Mouse (Mus musculus): ENCODE measurements around the gene Sp1. TPM values are rescaled to one million over a fixed set of nuclear protein-coding genes. Genes with fewer than 3 reads are reported as not detected.

Gene Sp1
- polyA plus RNA-seq (2012; ENCODE audit: insufficient read depth, insufficient read length, low replicate concordance, missing spikeins): 98.4 TPM in 1 of 2 replicates, not detected in the other

GRCm38 (mm10) chr15:102405489-102406195 is at the start of gene Sp1:
Gene Sp1 (plus strand): TSS chr15:102406143.
- Histone ChIP-seq H3K27ac (ENCODE audit: insufficient read depth, low read depth, low read length) (peak within 1 kb of the TSS; percentile 96), H3K4me1 (ENCODE audit: control insufficient read depth, insufficient read depth, low read length) (peaks cover 16% of the 10 kb centered on the region), H3K4me3 (ENCODE audit: insufficient read depth, low read depth, low read length) (peak within 1 kb of the TSS; percentile 71)
- whole genome bisulfite sequencing: under 1% methylated on average over 38 of the region's 38 CpGs
- TF ChIP-seq CTCF (IDR thresholded peaks at IDR 0.05; ENCODE audit: insufficient read depth, low read depth, low read length): no peak
- TF ChIP-seq POLR2A (IDR thresholded peaks at IDR 0.05; ENCODE audit: insufficient read depth, low read depth, low read length): peak; percentile 95

GRCm38 (mm10) chr15:102356501-102357325 is 49.2 kb upstream of the Sp1 start:
- 67% methylated on average over 16 of the region's 16 CpGs for WGBS
- peaks cover 32% of the 10 kb centered on the region for H3K4me1 ChIP-seq (ENCODE audit: control insufficient read depth, insufficient read depth, low read length)
- H3K27ac ChIP-seq (ENCODE audit: insufficient read depth, low read depth, low read length): no peak overlapping the region
- TF ChIP-seq POLR2A (IDR thresholded peaks at IDR 0.05; ENCODE audit: insufficient read depth, low read depth, low read length) (no peak), CTCF (IDR thresholded peaks at IDR 0.05; ENCODE audit: insufficient read depth, low read depth, low read length) (no peak)
- H3K4me3 ChIP-seq (ENCODE audit: insufficient read depth, low read depth, low read length): no peak overlapping the region

GRCm38 (mm10) chr15:102358126-102358525 is 47.8 kb upstream of the Sp1 start:
- TF ChIP-seq POLR2A (IDR thresholded peaks at IDR 0.05; ENCODE audit: insufficient read depth, low read depth, low read length): no peak
- no peak for TF ChIP-seq CTCF (IDR thresholded peaks at IDR 0.05; ENCODE audit: insufficient read depth, low read depth, low read length)
- 21% methylated on average over 25 of the region's 25 CpGs for WGBS
- Histone ChIP-seq H3K4me3 (ENCODE audit: insufficient read depth, low read depth, low read length) (no peak overlapping the region), H3K27ac (ENCODE audit: insufficient read depth, low read depth, low read length) (no peak overlapping the region), H3K4me1 (ENCODE audit: control insufficient read depth, insufficient read depth, low read length) (peaks cover 39% of the 10 kb centered on the region)

GRCm38 (mm10) chr15:102358834-102359233 is 47.1 kb upstream of the Sp1 start:
- 40% methylated on average over 5 of the region's 5 CpGs for WGBS

GRCm38 (mm10) chr15:102362648-102363047 is 43.3 kb upstream of the Sp1 start:
- 13% methylated on average over 14 of the region's 14 CpGs for WGBS
- H3K27ac ChIP-seq (ENCODE audit: insufficient read depth, low read depth, low read length): no peak overlapping the region
- TF ChIP-seq CTCF (IDR thresholded peaks at IDR 0.05; ENCODE audit: insufficient read depth, low read depth, low read length): no peak
- TF ChIP-seq POLR2A (IDR thresholded peaks at IDR 0.05; ENCODE audit: insufficient read depth, low read depth, low read length): no peak
- peaks cover 30% of the 10 kb centered on the region for H3K4me1 ChIP-seq (ENCODE audit: control insufficient read depth, insufficient read depth, low read length)
- peak overlapping the region; percentile 36 for H3K4me3 ChIP-seq (ENCODE audit: insufficient read depth, low read depth, low read length)

More at GRCm38 (mm10) chr15:102358834-102359233, 47.1 kb upstream of the Sp1 start:
- peaks cover 39% of the 10 kb centered on the region for H3K4me1 ChIP-seq (ENCODE audit: control insufficient read depth, insufficient read depth, low read length)
- no peak overlapping the region for H3K4me3 ChIP-seq (ENCODE audit: insufficient read depth, low read depth, low read length)
- no peak overlapping the region for H3K27ac ChIP-seq (ENCODE audit: insufficient read depth, low read depth, low read length)
- TF ChIP-seq POLR2A (IDR thresholded peaks at IDR 0.05; ENCODE audit: insufficient read depth, low read depth, low read length) (no peak), CTCF (IDR thresholded peaks at IDR 0.05; ENCODE audit: insufficient read depth, low read depth, low read length) (no peak)

GRCm38 (mm10) chr15:102364678-102365077 is 41.3 kb upstream of the Sp1 start:
- 86% methylated on average over 1 of the region's 1 CpGs for WGBS
- TF ChIP-seq CTCF (IDR thresholded peaks at IDR 0.05; ENCODE audit: insufficient read depth, low read depth, low read length) (no peak), POLR2A (IDR thresholded peaks at IDR 0.05; ENCODE audit: insufficient read depth, low read depth, low read length) (no peak)

GRCm38 (mm10) chr15:102366238-102366637 is 39.7 kb upstream of the Sp1 start:
- H3K27ac ChIP-seq (ENCODE audit: insufficient read depth, low read depth, low read length): peak overlapping the region; percentile 90
- peaks cover 10% of the 10 kb centered on the region; the same call in 1 of the 2 replicates for H3K4me1 ChIP-seq (ENCODE audit: control insufficient read depth, insufficient read depth, low read length)
- TF ChIP-seq POLR2A (IDR thresholded peaks at IDR 0.05; ENCODE audit: insufficient read depth, low read depth, low read length): no peak
- TF ChIP-seq CTCF (IDR thresholded peaks at IDR 0.05; ENCODE audit: insufficient read depth, low read depth, low read length): no peak
- WGBS: 11% methylated on average over 7 of the region's 7 CpGs
- H3K4me3 ChIP-seq (ENCODE audit: insufficient read depth, low read depth, low read length): peak overlapping the region; percentile 69

More at GRCm38 (mm10) chr15:102364678-102365077, 41.3 kb upstream of the Sp1 start:
- Histone ChIP-seq H3K4me1 (ENCODE audit: control insufficient read depth, insufficient read depth, low read length) (peaks cover 15% of the 10 kb centered on the region; the same call in 1 of the 2 replicates), H3K27ac (ENCODE audit: insufficient read depth, low read depth, low read length) (no peak overlapping the region), H3K4me3 (ENCODE audit: insufficient read depth, low read depth, low read length) (no peak overlapping the region)

GRCm38 (mm10) chr15:102366733-102367344 is 39.1 kb upstream of the Sp1 start, which contains the start of gene Sp7:
Gene Sp7 (minus strand): TSS chr15:102367182.
- Histone ChIP-seq H3K4me3 (ENCODE audit: insufficient read depth, low read depth, low read length) (peak within 1 kb of the TSS; percentile 69), H3K27ac (ENCODE audit: insufficient read depth, low read depth, low read length) (peak within 1 kb of the TSS; percentile 90), H3K4me1 (ENCODE audit: control insufficient read depth, insufficient read depth, low read length) (peaks cover 10% of the 10 kb centered on the region; the same call in 1 of the 2 replicates)
- no peak for TF ChIP-seq CTCF (IDR thresholded peaks at IDR 0.05; ENCODE audit: insufficient read depth, low read depth, low read length)
- 0 out of 2 replicates have a peak, but pooled peaks have one; percentile 7 for TF ChIP-seq POLR2A (IDR thresholded peaks at IDR 0.05; ENCODE audit: insufficient read depth, low read depth, low read length)
- 2% methylated on average over 15 of the region's 15 CpGs for WGBS
